18 mouse cellular contexts compared by ENCODE assay signal in genomic region chr5:75338439-75338838, GRCm38 (mm10).
DNase-seq lines count a peak whose midpoint lies in the region; ATAC-seq and TF ChIP-seq lines count a peak whose summit lies in the region.
"Had no signal": no experiment of that assay in that cellular context is flagged by ENCODE, and none has a peak within 500 bp of the region (broad histone marks: within the 10 kb centered on the region; RNA-seq: fewer than 3 reads in every experiment).

No protein-coding gene starts in this region.

- no peak for TF ChIP-seq CTCF in hindbrain, postnatal 0 days (IDR thresholded peaks at IDR 0.05; ENCODE audit: low read depth)

- peak; percentile 48 for DNase-seq in embryonic facial prominence, embryonic 14.5 days (ENCODE audit: low spot score)
- DNase-seq in embryonic facial prominence, embryonic 10.5 days (ENCODE audit: low spot score) = no peak
- peak; percentile 69 to 84 for DNase-seq in frontal cortex, adult 2 months (ENCODE audit: extremely low spot score in 1 of 2, low spot score in 1 of 2)
- DNase-seq in left cerebral cortex, adult 18-20 months (ENCODE audit: low spot score in 2 of 2) = peak; percentile 28 to 31
- DNase-seq in right cerebral cortex, postnatal 25 days = peak; percentile 10
- DNase-seq in hindbrain, postnatal 0 days (ENCODE audit: low spot score) = no peak
- DNase-seq in urinary bladder, adult 18-20 months (ENCODE audit: low spot score in 2 of 2) = no peak
- DNase-seq in kidney, postnatal 36 days = no peak
- DNase-seq: cerebellum, postnatal 25 days; heart, adult 18-20 months; lung, postnatal 10 days; thymus, postnatal 36 days had no signal

- ATAC-seq in embryonic facial prominence, embryonic 14.5 days (ENCODE audit: low read depth) = no peak
- no peak for ATAC-seq in hindbrain, postnatal 0 days
- ATAC-seq: inflammation-experienced regulatory T-cells, adult 6 months; liver, embryonic 12.5 days; Patski had no signal

- H3K27ac ChIP-seq in embryonic facial prominence, embryonic 14.5 days (replicated peaks; ENCODE audit: low read depth, low read length) = no peak overlapping the region
- H3K27ac ChIP-seq in embryonic facial prominence, embryonic 10.5 days (replicated peaks) = no peak overlapping the region
- H3K27ac ChIP-seq in hindbrain, postnatal 0 days = no peak overlapping the region
- H3K27ac ChIP-seq: embryonic facial prominence, embryonic 15.5 days; kidney, embryonic 15.5 days; liver, embryonic 12.5 days; stomach, embryonic 15.5 days had no signal

- H3K4me1 ChIP-seq in embryonic facial prominence, embryonic 14.5 days (ENCODE audit: control insufficient read depth, insufficient read depth, low read length) = peaks cover 7% of the 10 kb centered on the region
- no peaks in the 10 kb centered on the region for H3K4me1 ChIP-seq in embryonic facial prominence, embryonic 10.5 days
- no peaks in the 10 kb centered on the region for H3K4me1 ChIP-seq in hindbrain, postnatal 0 days (ENCODE audit: insufficient read depth, low read length)
- H3K4me1 ChIP-seq: embryonic facial prominence, embryonic 15.5 days; liver, embryonic 12.5 days; stomach, embryonic 15.5 days had no signal

- WGBS in embryonic facial prominence, embryonic 14.5 days = 83% methylated on average over 11 of the region's 11 CpGs
- WGBS in embryonic facial prominence, embryonic 10.5 days = 95% methylated on average over 11 of the region's 11 CpGs
- WGBS in hindbrain, postnatal 0 days = 61% methylated on average over 11 of the region's 11 CpGs

- H3K9ac ChIP-seq in embryonic facial prominence, embryonic 14.5 days (ENCODE audit: low read depth, low read length) = no peak overlapping the region
- no peak overlapping the region for H3K9ac ChIP-seq in hindbrain, postnatal 0 days (replicated peaks; ENCODE audit: low read length)
- H3K9ac ChIP-seq: embryonic facial prominence, embryonic 15.5 days; kidney, embryonic 15.5 days; liver, embryonic 12.5 days; stomach, embryonic 15.5 days had no signal

- no peaks in the 10 kb centered on the region for H3K27me3 ChIP-seq in embryonic facial prominence, embryonic 14.5 days (replicated peaks; ENCODE audit: control insufficient read depth, insufficient read depth, low read length)
- H3K27me3 ChIP-seq in embryonic facial prominence, embryonic 10.5 days (replicated peaks; ENCODE audit: low read depth, poor library complexity, severe bottlenecking) = no peaks in the 10 kb centered on the region
- H3K27me3 ChIP-seq in hindbrain, postnatal 0 days (ENCODE audit: insufficient read depth, low read length) = no peaks in the 10 kb centered on the region
- H3K27me3 ChIP-seq: embryonic facial prominence, embryonic 15.5 days; kidney, embryonic 15.5 days; liver, embryonic 12.5 days; stomach, embryonic 15.5 days had no signal

- H3K4me2 ChIP-seq in embryonic facial prominence, embryonic 14.5 days (ENCODE audit: low read depth, low read length) = no peak overlapping the region
- H3K4me2 ChIP-seq in hindbrain, postnatal 0 days (ENCODE audit: low read depth, low read length) = no peak overlapping the region
- H3K4me2 ChIP-seq: embryonic facial prominence, embryonic 15.5 days; kidney, embryonic 15.5 days; liver, embryonic 12.5 days; stomach, embryonic 15.5 days had no signal

- 0 out of 2 replicates have a peak, but pooled peaks cover 5% of the 10 kb centered on the region for H3K9me3 ChIP-seq in embryonic facial prominence, embryonic 14.5 days (ENCODE audit: control insufficient read depth, low read length)
- no peaks in the 10 kb centered on the region for H3K9me3 ChIP-seq in embryonic facial prominence, embryonic 10.5 days
- no peaks in the 10 kb centered on the region for H3K9me3 ChIP-seq in hindbrain, postnatal 0 days (ENCODE audit: low read length)
- H3K9me3 ChIP-seq: embryonic facial prominence, embryonic 15.5 days; kidney, embryonic 15.5 days; liver, embryonic 12.5 days; stomach, embryonic 15.5 days had no signal

- H3K4me3 ChIP-seq in embryonic facial prominence, embryonic 14.5 days (ENCODE audit: low read depth, low read length) = no peak overlapping the region
- H3K4me3 ChIP-seq in embryonic facial prominence, embryonic 10.5 days = no peak overlapping the region
- no peak overlapping the region for H3K4me3 ChIP-seq in hindbrain, postnatal 0 days (ENCODE audit: low read length)
- H3K4me3 ChIP-seq: embryonic facial prominence, embryonic 15.5 days; kidney, embryonic 15.5 days; liver, embryonic 12.5 days; stomach, embryonic 15.5 days had no signal

- H3K36me3 ChIP-seq in embryonic facial prominence, embryonic 14.5 days (ENCODE audit: control insufficient read depth, insufficient read depth, low read length) = no peaks in the 10 kb centered on the region
- H3K36me3 ChIP-seq in embryonic facial prominence, embryonic 10.5 days (replicated peaks) = no peaks in the 10 kb centered on the region
- H3K36me3 ChIP-seq in hindbrain, postnatal 0 days (ENCODE audit: insufficient read depth, low read length) = no peaks in the 10 kb centered on the region
- H3K36me3 ChIP-seq: embryonic facial prominence, embryonic 15.5 days; kidney, embryonic 15.5 days; liver, embryonic 12.5 days; stomach, embryonic 15.5 days had no signal

Comparison
In these comparisons a context has a peak if more than half of its experiments do, and no peak if none do; other contexts are left out.
1. DNase-seq: peak in embryonic facial prominence, embryonic 14.5 days (single experiment), frontal cortex, adult 2 months (2 of 2), left cerebral cortex, adult 18-20 months (2 of 2) and right cerebral cortex, postnatal 25 days (single experiment); none in embryonic facial prominence, embryonic 10.5 days (single experiment), hindbrain, postnatal 0 days (single experiment), urinary bladder, adult 18-20 months (0 of 2) and kidney, postnatal 36 days (0 of 2).